Mouse (Mus musculus) kidney, adult 2 months (tissue): ENCODE measurements around the gene Olfr159.

ENCODE experiments used
- CTCF ChIP-seq: fragments of 200-500 bp; conservative IDR thresholded peaks from 2 replicates; pipeline ENCODE4 v1.5.1; 2011; ENCODE audit warnings: low read depth, mild to moderate bottlenecking, control low read depth, low read length, moderate library complexity, mixed read lengths; ENCODE audit not compliant: insufficient read depth, insufficient read length
- POLR2A ChIP-seq: fragments of 200-500 bp; IDR thresholded peaks from one replicate; pipeline ENCODE4 v1.6.1; 2011; ENCODE audit warnings: low read depth, low read length, control low read depth

GRCm38 (mm10) chr4:43757213-43757612 lies 13.6 kb downstream of the Olfr159 start:
- TF ChIP-seq POLR2A (no peak), CTCF (no peak)
